Mouse (Mus musculus): ENCODE measurements around the gene Ulk2. TPM values are rescaled to one million over a fixed set of nuclear protein-coding genes. Genes with fewer than 3 reads are reported as not detected.

Gene Ulk2
- polyA plus RNA-seq (2014; fragmentation: Illumina TruSeq; extraction: RNeasy Lipid Tissue Mini Kit (QIAGEN cat#74804); ENCODE audit: low read depth, low replicate concordance): 106 TPM

DNA sequence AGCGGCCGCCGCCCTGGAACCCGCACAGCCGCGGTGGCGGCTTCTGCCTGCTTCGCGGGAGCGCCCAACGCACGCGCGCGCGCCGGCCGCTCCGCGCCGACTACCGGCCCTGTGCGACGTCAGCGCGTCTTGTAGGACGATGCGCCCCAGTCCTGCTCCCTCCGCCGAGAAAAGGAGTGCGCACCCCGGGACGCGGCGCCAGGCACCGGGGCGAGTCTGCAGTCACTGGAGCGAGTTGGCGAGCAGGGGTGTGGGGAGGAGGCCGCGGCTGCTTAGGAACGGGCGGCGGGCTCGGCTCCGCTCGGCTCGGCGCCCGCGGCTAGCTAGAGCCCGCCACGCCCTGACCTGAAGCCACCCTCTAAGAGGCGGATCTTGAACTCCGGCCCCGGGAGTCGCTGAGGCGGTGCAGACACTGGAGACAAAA lies at the start of gene Ulk2:
Ulk2 (minus strand) TSS at position 86 of the 424 bp plus-strand sequence.

DNA sequence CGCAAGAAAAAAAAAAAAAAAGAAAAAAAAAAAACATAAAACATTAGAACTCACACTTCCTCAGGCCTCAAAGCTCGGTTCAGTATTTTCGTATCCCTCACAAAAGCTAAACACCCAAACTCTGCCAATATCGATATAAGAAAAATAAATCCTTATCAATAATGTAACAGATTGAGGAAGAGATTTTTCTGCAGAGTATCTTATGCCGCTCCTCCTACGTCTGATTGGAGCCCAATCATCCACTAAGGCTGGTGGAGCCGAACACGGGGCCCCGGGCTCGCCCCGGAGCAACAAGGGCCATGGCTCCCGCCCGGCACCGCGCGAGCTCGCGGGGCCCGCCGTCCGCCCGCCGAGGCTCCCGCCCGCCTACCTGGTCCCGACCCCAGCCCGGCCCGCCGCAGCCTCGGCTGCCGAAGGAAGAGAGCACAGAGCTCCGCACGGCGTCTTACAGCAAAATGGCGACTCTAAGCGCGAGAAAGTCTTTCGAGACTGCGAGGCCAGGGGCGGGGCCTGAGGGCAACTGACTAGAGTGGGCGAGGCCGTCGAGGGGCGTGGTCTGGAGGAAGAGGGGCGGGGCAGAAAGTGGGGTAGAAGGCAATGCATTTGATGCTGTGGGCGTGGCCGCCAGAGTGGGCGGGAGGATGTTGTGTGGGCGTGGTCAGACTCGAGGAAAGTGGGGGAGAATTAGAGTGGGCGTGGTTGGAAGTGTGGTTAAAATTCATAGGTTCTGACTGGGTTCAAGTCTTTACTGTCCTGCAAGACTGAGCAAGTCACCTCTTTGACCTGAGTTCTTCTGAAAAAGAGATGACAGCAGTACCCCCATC lies 93.1 kb downstream of the Ulk2 start, which contains the start of gene Prpsap2:
Prpsap2 (minus strand) TSS at position 505 of the 824 bp plus-strand sequence.

Other genes with a start within 250 kb of the Ulk2 start
- gene Grap, start 201.8 kb downstream of the Ulk2 start, polyA plus RNA-seq (2014; fragmentation: Illumina TruSeq; extraction: RNeasy Lipid Tissue Mini Kit (QIAGEN cat#74804); ENCODE audit: low read depth, low replicate concordance): not detected
- 0.10 TPM for gene Fam83g, start 171.0 kb downstream of the Ulk2 start, polyA plus RNA-seq (2014; fragmentation: Illumina TruSeq; extraction: RNeasy Lipid Tissue Mini Kit (QIAGEN cat#74804); ENCODE audit: low read depth, low replicate concordance)
- not detected for gene Slc5a10, start 134.2 kb downstream of the Ulk2 start, polyA plus RNA-seq (2014; fragmentation: Illumina TruSeq; extraction: RNeasy Lipid Tissue Mini Kit (QIAGEN cat#74804); ENCODE audit: low read depth, low replicate concordance)
- 35.5 TPM for gene Prpsap2, start 93.0 kb downstream of the Ulk2 start, polyA plus RNA-seq (2014; fragmentation: Illumina TruSeq; extraction: RNeasy Lipid Tissue Mini Kit (QIAGEN cat#74804); ENCODE audit: low read depth, low replicate concordance)
- gene Akap10, start 75.2 kb upstream of the Ulk2 start, polyA plus RNA-seq (2014; fragmentation: Illumina TruSeq; extraction: RNeasy Lipid Tissue Mini Kit (QIAGEN cat#74804); ENCODE audit: low read depth, low replicate concordance): 87.0 TPM
- 13.9 TPM for gene Specc1, start 101.7 kb upstream of the Ulk2 start, polyA plus RNA-seq (2014; fragmentation: Illumina TruSeq; extraction: RNeasy Lipid Tissue Mini Kit (QIAGEN cat#74804); ENCODE audit: low read depth, low replicate concordance)

Measured in testis, adult 10 weeks (tissue).